Mouse (Mus musculus): ENCODE results near the gene Rhbdl1. TPM values are rescaled to one million over a fixed set of nuclear protein-coding genes. Genes with fewer than 3 reads are reported as not detected.

Rhbdl1 gene
- polyA plus RNA-seq, 1 experiment from 2014 or later: 2.7 TPM

DNA sequence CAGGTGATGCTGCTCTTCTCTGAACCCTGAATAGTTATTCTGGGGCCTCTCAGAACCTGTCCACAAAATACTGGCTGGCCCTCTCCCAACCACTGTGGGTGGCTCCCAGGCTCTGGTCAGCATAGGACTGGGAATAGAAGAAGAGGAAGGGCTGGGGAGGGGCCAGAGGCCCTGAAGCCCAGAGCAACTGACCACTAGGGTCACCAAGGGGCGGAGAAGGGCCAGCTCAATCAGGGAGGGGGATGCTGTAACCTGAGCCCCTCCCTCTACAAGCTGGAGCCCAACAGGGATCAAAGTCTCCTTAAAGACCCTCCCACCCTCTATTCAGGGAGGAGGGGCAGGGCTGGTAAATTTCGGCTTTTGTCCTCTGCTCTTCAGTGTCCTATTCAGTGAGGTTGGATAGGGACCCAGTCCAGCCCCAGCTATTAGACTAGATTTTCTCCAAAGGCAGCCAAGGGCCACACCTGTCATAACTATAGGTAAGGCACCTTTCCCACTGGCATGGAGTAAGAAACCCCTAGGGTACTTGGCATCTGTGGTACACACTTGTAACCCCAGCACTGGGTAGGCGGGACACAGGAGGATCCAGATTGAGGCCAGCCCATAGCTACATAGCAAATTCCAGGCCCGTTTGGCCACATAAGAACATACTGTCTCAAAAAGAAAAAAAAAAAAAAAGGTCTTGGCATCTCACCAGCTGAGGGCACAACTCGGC, 43.3 kb upstream of the Rhbdl1 start, which contains the start of gene Wfikkn1:
Gene Wfikkn1, minus strand, starts transcription at position 663 of the 715 bp plus-strand sequence.
- H3K27ac ChIP-seq (ENCODE audit: low read length): no peak within 1 kb of the TSS
- H3K36me3 ChIP-seq (ENCODE audit: control insufficient read depth, insufficient read depth, low read length): peaks cover 36% of the 10 kb centered on the region

DNA sequence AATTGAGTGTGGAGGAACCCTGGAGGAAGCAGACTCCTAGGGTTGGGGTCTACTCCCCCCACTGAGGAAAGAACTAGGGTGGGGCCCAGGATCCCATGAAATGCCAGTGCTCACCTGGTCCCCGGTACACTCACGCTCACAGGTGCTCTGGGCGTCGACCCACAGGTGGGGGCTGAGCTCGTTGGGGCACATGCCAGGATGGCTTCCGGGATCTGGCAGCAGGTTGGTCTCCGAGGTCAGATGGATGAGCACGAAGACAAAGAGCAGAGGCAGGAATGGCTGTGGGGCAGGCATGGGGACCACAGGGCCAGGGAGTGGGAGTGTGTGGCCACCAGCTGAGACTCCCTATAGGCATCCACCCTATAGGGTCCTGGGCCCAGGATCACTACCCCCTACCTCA, 42.7 kb upstream of the Rhbdl1 start:
- no peak overlapping the region for H3K4me2 ChIP-seq (replicated peaks; ENCODE audit: low read depth, low read length)
- no peak for ATAC-seq (ENCODE audit: insufficient number of reproducible peaks, insufficient read depth, low FRiP score, low read depth)
- H3K36me3 ChIP-seq (ENCODE audit: control insufficient read depth, insufficient read depth, low read length): peaks cover 36% of the 10 kb centered on the region
- H3K27me3 ChIP-seq (ENCODE audit: control insufficient read depth, insufficient read depth, low read length): no peaks in the 10 kb centered on the region
- no peak overlapping the region for H3K9ac ChIP-seq (replicated peaks; ENCODE audit: low read depth, low read length)
- WGBS: 65% methylated on average over 8 of the region's 8 CpGs
- H3K9me3 ChIP-seq (ENCODE audit: control insufficient read depth, low read depth, low read length): no peaks in the 10 kb centered on the region
- peaks cover 9% of the 10 kb centered on the region; the same call in 1 of the 2 replicates for H3K4me1 ChIP-seq (ENCODE audit: control insufficient read depth, insufficient read depth, low read length)
- no peak overlapping the region for H3K4me3 ChIP-seq (ENCODE audit: low read depth, low read length)
- no peak overlapping the region for H3K27ac ChIP-seq (ENCODE audit: low read length)

More for the DNA sequence above, 43.3 kb upstream of the Rhbdl1 start, which contains the start of gene Wfikkn1:
- no peak for ATAC-seq (ENCODE audit: insufficient number of reproducible peaks, insufficient read depth, low FRiP score, low read depth)
- Histone ChIP-seq H3K4me3 (ENCODE audit: low read depth, low read length) (no peak within 1 kb of the TSS), H3K4me2 (replicated peaks; ENCODE audit: low read depth, low read length) (no peak within 1 kb of the TSS), H3K9me3 (ENCODE audit: control insufficient read depth, low read depth, low read length) (no peaks in the 10 kb centered on the region), H3K4me1 (ENCODE audit: control insufficient read depth, insufficient read depth, low read length) (peaks cover 9% of the 10 kb centered on the region; the same call in 1 of the 2 replicates), H3K27me3 (ENCODE audit: control insufficient read depth, insufficient read depth, low read length) (no peaks in the 10 kb centered on the region), H3K9ac (replicated peaks; ENCODE audit: low read depth, low read length) (0 out of 2 replicates have a peak within 1 kb of the TSS, but pooled peaks have one; percentile 1)
- 31% methylated on average over 5 of the region's 5 CpGs for WGBS

DNA sequence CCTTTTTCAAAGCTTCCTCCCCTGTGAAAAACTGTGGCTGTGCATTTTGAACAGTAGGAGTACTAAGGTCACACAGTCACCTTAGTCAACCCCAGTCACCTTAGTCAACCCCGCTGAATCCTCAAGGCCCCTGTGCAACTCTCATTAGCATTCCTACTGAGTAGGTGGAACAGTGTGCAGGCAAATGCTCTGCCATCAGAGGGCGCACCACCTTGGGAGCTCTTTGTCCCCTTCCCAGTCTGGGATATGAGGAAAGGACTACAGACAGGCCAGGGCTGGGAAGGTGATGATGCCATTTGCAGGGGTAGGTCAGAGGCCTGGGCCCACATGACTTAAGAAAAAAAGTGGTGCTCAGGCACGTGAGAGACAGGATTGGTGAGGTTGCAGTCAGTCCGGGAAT, 42.2 kb upstream of the Rhbdl1 start:
- peaks cover 36% of the 10 kb centered on the region for H3K36me3 ChIP-seq (ENCODE audit: control insufficient read depth, insufficient read depth, low read length)
- H3K4me3 ChIP-seq (ENCODE audit: low read depth, low read length): no peak overlapping the region
- H3K4me2 ChIP-seq (replicated peaks; ENCODE audit: low read depth, low read length): no peak overlapping the region
- peaks cover 9% of the 10 kb centered on the region; the same call in 1 of the 2 replicates for H3K4me1 ChIP-seq (ENCODE audit: control insufficient read depth, insufficient read depth, low read length)
- no peaks in the 10 kb centered on the region for H3K9me3 ChIP-seq (ENCODE audit: control insufficient read depth, low read depth, low read length)
- no peak for ATAC-seq (ENCODE audit: insufficient number of reproducible peaks, insufficient read depth, low FRiP score, low read depth)
- H3K27me3 ChIP-seq (ENCODE audit: control insufficient read depth, insufficient read depth, low read length): no peaks in the 10 kb centered on the region
- 61% methylated on average over 4 of the region's 4 CpGs for WGBS
- no peak overlapping the region for H3K27ac ChIP-seq (ENCODE audit: low read length)
- no peak overlapping the region for H3K9ac ChIP-seq (replicated peaks; ENCODE audit: low read depth, low read length)

DNA sequence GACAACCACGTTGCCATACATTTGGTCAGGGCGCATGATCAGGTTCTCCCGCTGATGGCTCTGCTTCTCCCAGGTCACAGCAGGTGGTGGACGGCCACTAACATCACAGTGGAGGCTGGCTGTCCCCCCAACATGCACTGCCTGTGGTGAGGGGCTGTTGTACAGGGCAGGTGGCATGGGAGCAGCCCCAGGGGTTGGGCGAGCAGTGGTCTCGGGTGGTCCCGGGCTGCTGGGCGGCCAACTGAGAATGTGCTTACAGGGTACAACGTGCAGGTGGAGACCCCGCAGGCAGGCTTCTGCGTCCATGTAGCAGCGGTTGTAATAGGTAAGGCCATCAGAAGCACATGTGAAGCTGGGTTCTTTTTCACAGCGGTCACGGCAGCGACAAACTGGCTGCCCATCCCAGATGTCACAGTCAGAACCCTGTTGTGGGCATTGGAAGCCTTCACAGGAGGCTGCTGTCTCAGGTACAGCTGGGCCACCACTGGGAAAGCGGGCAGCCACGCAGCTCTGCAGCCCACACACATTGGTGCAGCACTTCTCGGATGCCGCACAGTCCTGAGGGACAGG, 41.6 kb upstream of the Rhbdl1 start:
- Histone ChIP-seq H3K4me3 (ENCODE audit: low read depth, low read length) (no peak overlapping the region), H3K4me1 (ENCODE audit: control insufficient read depth, insufficient read depth, low read length) (peaks cover 9% of the 10 kb centered on the region; the same call in 1 of the 2 replicates), H3K36me3 (ENCODE audit: control insufficient read depth, insufficient read depth, low read length) (peaks cover 30% of the 10 kb centered on the region), H3K9me3 (ENCODE audit: control insufficient read depth, low read depth, low read length) (no peaks in the 10 kb centered on the region), H3K27ac (ENCODE audit: low read length) (no peak overlapping the region), H3K27me3 (ENCODE audit: control insufficient read depth, insufficient read depth, low read length) (no peaks in the 10 kb centered on the region), H3K4me2 (replicated peaks; ENCODE audit: low read depth, low read length) (no peak overlapping the region), H3K9ac (replicated peaks; ENCODE audit: low read depth, low read length) (no peak overlapping the region)
- 89% methylated on average over 19 of the region's 19 CpGs for WGBS
- no peak for ATAC-seq (ENCODE audit: insufficient number of reproducible peaks, insufficient read depth, low FRiP score, low read depth)

DNA sequence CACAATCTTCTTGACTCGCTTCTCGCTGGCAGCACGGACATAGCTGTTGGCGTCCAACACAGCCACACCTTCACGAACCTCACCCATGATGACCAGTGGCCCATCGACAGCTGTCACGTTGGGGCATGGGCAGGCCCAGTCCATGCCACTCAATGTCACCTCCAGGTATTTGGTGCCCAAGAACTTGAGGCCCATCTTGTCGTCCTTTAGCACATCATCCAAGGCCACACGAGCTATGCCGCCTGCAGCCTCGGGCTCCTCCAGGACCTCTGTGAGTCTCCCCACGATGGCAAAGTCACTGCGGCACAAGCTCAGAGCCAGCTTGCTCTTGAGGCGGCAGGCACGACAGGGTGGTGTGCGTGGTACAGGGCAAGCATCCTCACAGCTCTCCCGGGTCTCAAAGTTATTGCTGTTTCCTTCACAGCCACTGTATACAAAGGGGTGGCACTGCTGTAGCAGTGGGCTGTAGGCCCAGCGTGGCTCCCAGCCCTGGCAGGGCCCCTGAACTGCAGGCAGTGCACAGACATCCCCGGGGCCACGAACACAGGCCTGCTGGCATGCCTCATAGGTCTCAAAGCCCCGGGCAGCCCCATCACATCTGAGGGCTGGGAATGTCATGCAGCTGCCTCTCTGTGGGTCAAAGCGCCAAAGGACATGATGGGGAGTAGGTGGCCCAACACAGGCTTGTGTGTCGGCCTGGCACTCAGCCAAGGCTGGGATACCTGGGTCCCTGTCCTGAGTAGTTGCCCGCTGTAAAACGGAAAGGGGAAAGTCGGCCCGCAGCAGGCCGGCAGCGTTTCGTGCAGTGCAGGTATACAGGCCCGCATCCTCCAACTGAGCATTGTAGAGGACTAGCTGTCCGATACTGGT, 40.9 kb upstream of the Rhbdl1 start:
- Histone ChIP-seq H3K9me3 (ENCODE audit: control insufficient read depth, low read depth, low read length) (no peaks in the 10 kb centered on the region), H3K27ac (ENCODE audit: low read length) (no peak overlapping the region), H3K9ac (replicated peaks; ENCODE audit: low read depth, low read length) (no peak overlapping the region), H3K36me3 (ENCODE audit: control insufficient read depth, insufficient read depth, low read length) (peaks cover 24% of the 10 kb centered on the region), H3K27me3 (ENCODE audit: control insufficient read depth, insufficient read depth, low read length) (no peaks in the 10 kb centered on the region), H3K4me3 (ENCODE audit: low read depth, low read length) (no peak overlapping the region), H3K4me2 (replicated peaks; ENCODE audit: low read depth, low read length) (no peak overlapping the region), H3K4me1 (ENCODE audit: control insufficient read depth, insufficient read depth, low read length) (peaks cover 9% of the 10 kb centered on the region; the same call in 1 of the 2 replicates)
- WGBS: 94% methylated on average over 32 of the region's 32 CpGs
- no peak for ATAC-seq (ENCODE audit: insufficient number of reproducible peaks, insufficient read depth, low FRiP score, low read depth)

DNA sequence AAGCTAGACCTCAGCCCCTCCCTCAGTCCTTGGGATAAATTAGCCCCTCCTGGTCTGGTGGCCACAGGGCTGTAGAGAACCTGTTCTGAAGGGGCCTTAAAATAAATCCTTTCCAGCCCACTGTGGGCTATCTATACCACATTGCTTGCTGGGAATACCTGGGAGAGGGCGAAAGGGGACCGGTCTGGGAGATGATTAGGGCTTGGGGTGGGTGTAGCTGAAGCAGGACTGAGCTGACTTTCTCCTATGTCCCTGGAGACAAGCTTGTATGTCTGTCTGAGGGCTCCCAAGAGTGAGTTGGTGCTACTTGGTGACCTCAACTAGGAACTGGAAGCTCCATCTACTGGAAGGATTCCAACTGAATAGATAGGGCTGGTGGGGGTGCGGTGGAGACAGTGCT, 39.9 kb upstream of the Rhbdl1 start:
- H3K4me2 ChIP-seq (replicated peaks; ENCODE audit: low read depth, low read length): no peak overlapping the region
- H3K9ac ChIP-seq (replicated peaks; ENCODE audit: low read depth, low read length): no peak overlapping the region
- no peaks in the 10 kb centered on the region for H3K27me3 ChIP-seq (ENCODE audit: control insufficient read depth, insufficient read depth, low read length)
- WGBS: 92% methylated on average over 3 of the region's 3 CpGs
- H3K36me3 ChIP-seq (ENCODE audit: control insufficient read depth, insufficient read depth, low read length): peaks cover 19% of the 10 kb centered on the region
- ATAC-seq (ENCODE audit: insufficient number of reproducible peaks, insufficient read depth, low FRiP score, low read depth): no peak
- no peaks in the 10 kb centered on the region for H3K9me3 ChIP-seq (ENCODE audit: control insufficient read depth, low read depth, low read length)
- H3K4me3 ChIP-seq (ENCODE audit: low read depth, low read length): no peak overlapping the region
- no peak overlapping the region for H3K27ac ChIP-seq (ENCODE audit: low read length)
- peaks cover 9% of the 10 kb centered on the region; the same call in 1 of the 2 replicates for H3K4me1 ChIP-seq (ENCODE audit: control insufficient read depth, insufficient read depth, low read length)

DNA sequence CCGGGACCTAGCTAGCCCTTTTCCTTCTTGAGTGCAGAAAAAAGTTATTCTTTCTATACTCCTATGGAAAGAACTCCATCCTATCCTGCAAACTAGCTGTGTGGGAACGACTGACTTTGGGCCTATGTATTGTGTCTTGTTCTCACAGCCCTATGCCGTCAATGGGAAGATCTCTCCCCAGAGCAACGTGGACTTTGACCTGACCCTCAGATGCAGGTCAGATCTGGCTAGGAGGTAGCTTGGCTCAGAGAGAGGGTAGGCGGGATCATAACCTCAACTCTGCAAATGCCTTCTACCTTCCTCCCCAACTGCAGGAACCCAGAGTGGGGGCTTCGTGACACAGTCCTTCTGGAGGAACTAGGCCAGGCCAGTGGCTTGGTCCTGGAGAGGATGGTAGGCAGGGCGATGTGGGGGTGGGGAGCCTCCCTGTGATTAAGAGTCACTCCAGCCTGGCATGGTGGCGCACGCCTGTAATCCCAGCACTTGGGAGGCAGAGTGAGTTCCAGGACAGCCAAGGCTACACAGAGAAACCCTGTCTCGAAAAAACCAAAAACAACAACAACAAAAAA, 39.3 kb upstream of the Rhbdl1 start:
- Histone ChIP-seq H3K4me1 (ENCODE audit: control insufficient read depth, insufficient read depth, low read length) (peaks cover 9% of the 10 kb centered on the region; the same call in 1 of the 2 replicates), H3K36me3 (ENCODE audit: control insufficient read depth, insufficient read depth, low read length) (peaks cover 16% of the 10 kb centered on the region), H3K9ac (replicated peaks; ENCODE audit: low read depth, low read length) (0 out of 2 replicates have a peak overlapping the region, but pooled peaks have one; percentile 37), H3K4me2 (replicated peaks; ENCODE audit: low read depth, low read length) (peak overlapping the region; percentile 91), H3K9me3 (ENCODE audit: control insufficient read depth, low read depth, low read length) (no peaks in the 10 kb centered on the region), H3K27ac (ENCODE audit: low read length) (no peak overlapping the region; the same call in 1 of the 2 replicates), H3K4me3 (ENCODE audit: low read depth, low read length) (peak overlapping the region; percentile 70), H3K27me3 (ENCODE audit: control insufficient read depth, insufficient read depth, low read length) (no peaks in the 10 kb centered on the region)
- no peak for ATAC-seq (ENCODE audit: insufficient number of reproducible peaks, insufficient read depth, low FRiP score, low read depth)
- WGBS: 61% methylated on average over 10 of the region's 10 CpGs
